Mouse (Mus musculus) monocyte, adult 2 months (primary cell): ENCODE measurements around the gene Eml5.

ENCODE experiments used
- DNase-seq, 2 experiments: peaks; one replicate each; pipeline ENCODE4 v3.0.0; 2022; ENCODE audit warnings: low spot score in 2 of 2, low read depth in 1 of 2

Eml5 gene

GRCm38 (mm10) chr12:98736951-98737800 is 164.1 kb downstream of the Eml5 start, which contains the start of gene Ptpn21:
TSS of gene Ptpn21 (minus strand) at chr12:98737405.
- DNase-seq: no peak
